Mouse (Mus musculus): ENCODE data around the gene Ccdc47.
A peak's percentile ranks its signal among the peaks of the same experiment; 100 is the strongest.

GRCm38 (mm10) chr11:106159921-106160840 lies 56.0 kb downstream of the Ccdc47 start:
- TF ChIP-seq CTCF (IDR thresholded peaks at IDR 0.05; ENCODE audit: borderline replicate concordance, extremely low read depth, insufficient read depth, insufficient read length) (peak; percentile 17; the same call in 1 of the 2 replicates), POLR2A (IDR thresholded peaks at IDR 0.05; ENCODE audit: borderline replicate concordance, extremely low read depth, insufficient read depth, insufficient read length, poor library complexity, severe bottlenecking) (peak; percentile 85)
